Mouse (Mus musculus) layer of hippocampus, postnatal 36 days (tissue): ENCODE results near the gene Snai3. TPM values are rescaled to one million over a fixed set of nuclear protein-coding genes. Genes with fewer than 3 reads are reported as not detected.

ENCODE experiments used
- DNase-seq, 2 experiments: peaks; one replicate each; pipeline ENCODE4 v3.0.0; 2022
- total RNA-seq, 2 experiments: library from RNA; stranded (reverse); gene quantifications; 2 replicates each; pipeline ENCODE4 v1.2.3; 2021

The Snai3 gene
- total RNA-seq, 2 experiments from 2014 or later, result not detected

DNA sequence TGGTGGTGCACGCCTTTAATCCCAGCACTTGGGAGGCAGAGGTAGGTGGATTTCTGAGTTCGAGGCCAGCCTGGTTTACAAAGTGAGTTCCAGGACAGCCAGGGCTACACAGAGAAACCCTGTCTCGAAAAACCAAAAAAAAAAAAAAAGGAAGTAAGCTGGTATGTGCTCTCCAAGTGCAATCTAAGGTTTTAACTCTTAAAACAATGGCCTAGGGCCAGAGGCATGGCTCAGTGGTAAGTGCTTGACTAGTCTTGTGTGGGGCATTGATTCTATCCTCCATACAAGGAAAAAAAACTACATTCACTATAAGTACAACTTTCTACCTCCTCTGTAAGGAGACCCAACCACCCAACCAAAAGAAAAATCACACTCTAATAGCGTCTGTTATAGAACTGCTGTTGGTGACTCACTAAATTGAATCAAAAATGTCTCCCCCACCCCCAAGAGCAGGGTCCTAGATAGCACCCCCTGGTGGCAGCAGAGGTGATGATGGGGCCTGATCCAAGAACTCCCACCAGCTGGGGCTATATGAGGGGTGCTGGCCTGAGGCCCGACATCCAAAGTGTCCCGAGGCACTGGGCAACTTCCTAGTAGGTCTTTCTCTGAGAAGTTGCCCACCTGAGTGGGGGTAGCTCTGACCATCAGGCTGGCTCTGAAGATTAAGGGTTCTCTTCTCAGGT, 1.2 kb downstream of the Snai3 start:
- DNase-seq, result no peak

DNA sequence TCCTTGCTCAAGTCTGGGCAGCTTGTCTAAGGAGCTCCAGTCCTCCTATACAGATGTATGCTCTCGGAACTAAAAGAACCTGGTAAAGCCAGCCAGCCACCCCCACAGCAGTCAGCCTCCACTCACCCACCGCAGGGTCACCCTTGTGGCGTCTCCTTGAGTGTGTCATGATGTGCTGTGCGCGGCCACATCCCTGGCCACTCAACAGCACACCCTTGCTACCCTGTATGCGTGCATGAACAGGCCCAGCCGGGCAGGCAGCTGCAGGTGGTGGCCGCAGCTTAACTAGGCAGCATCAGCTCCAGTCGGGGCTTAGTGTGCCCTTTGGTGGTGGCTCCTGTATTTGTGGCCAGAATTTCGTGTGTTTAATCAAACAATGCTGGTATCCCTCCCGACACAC, 3.4 kb downstream of the Snai3 start:
- DNase-seq, result no peak

DNA sequence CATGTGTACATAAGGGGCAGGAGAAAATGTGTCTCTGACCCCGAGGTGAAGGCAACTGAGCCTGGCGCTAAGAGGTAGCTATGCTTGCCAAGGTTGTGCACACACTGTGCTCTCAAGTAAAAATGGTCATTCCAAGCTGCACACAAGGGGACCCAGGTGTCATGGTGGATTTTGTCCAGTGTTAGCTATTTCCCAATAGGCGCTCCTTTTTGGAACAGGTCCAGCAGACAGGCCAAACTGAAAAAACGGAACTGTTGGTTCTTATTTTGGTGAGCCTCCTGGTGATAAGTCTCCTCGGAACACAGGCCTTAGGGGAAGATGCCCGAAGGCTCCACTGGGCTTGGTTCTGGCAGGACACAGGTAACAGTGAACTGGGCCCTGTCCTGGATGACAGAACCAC, 6.1 kb downstream of the Snai3 start:
- DNase-seq, result no peak

DNA sequence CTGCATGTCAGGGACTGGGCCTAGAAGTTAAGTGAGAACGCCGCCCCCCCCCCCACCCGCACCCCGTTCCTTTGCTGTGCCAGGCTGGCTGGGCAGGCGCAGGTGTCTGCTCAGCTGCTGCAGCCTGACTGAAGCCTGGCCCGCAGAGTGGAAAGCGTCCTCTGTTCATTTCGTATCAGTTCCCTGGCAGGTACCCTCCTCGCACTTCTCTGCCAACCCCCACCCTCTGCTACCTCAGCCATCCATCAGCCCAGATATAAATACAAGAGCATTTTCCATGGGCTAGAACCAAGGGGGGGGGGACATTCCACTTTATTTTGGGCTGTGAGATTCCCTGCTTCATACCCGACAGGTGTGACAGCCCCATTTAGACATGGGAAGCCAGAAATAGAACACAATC, 8.4 kb downstream of the Snai3 start:
- no peak for DNase-seq

DNA sequence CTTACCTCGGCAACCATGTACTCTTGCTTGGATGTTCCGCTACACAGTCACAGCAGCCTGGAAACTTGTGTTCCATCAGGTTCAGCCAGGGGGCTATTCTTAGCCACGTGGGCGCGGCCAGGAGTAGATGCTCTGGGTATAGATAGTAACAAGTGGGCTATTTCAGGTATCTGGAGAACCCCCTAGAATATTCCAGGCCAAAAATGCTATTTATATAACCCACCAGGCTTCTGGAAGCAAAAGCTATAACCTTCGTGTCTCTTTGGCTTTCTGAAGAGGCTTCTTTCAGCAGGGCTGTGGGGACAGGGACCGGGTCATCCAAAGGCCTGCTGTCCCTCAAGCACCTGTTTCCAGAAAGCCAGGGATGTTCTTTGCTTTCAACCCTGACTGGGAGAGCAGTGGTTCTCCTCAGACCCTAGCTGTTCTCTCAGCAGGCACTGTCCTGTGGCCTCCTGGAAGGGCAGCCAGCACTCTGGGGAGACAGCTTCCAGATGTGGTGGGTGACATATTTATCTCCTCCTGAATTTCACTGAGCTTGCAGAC, 9.3 kb downstream of the Snai3 start:
- no peak for DNase-seq

DNA sequence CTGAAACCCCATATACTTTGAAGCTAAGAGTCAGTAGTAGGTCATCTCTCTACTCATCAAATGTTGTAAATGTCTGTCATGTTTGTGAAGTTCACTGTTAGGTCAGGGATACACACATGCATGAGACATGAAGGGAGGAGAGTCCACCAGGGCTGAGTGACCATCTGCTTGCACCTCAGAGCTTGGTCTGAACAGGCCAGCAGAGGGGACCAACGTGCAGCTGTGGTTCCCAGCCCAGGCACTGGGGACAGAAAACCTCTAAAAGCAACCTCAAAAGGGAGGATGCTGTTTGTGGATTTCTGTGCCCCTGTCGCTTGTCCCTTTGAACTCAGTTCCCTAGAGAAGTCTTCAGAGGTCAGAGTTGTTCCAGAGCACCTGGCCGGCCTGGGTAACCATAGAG, 15.3 kb downstream of the Snai3 start:
- DNase-seq, result no peak

DNA sequence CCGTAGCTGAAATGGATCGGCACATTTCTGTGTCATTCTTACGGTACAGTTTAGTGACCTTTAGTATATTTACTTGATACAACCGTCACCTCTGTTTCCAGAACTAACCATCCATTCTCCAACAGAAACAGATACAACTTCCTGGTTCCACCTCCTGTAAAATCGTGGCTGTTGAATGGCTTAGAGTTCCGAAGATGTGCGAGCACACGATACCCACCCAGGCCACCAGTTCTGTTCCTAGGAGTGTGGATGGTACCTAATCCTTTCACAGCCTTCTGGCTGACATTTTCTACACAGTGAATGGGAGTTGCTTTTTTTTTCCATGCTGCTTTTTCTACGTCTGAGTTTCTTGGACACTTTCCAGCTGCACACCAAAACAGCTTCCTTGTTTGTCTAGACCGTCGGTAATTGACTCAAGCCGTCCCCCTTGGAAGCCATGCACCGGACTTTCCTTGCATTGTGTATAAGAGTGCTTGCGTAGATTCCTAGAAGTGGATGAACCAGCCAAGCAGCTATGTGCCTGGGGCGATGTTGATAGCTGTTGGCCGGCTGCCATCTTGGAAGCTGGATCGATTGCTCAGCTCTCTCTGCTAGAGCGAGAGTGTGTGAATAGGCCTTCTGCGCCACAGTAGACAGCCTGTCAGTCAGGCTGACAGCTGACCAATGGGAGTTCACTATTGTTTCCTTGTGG, 16.3 kb downstream of the Snai3 start:
- DNase-seq, result peak; percentile 84 to 85

DNA sequence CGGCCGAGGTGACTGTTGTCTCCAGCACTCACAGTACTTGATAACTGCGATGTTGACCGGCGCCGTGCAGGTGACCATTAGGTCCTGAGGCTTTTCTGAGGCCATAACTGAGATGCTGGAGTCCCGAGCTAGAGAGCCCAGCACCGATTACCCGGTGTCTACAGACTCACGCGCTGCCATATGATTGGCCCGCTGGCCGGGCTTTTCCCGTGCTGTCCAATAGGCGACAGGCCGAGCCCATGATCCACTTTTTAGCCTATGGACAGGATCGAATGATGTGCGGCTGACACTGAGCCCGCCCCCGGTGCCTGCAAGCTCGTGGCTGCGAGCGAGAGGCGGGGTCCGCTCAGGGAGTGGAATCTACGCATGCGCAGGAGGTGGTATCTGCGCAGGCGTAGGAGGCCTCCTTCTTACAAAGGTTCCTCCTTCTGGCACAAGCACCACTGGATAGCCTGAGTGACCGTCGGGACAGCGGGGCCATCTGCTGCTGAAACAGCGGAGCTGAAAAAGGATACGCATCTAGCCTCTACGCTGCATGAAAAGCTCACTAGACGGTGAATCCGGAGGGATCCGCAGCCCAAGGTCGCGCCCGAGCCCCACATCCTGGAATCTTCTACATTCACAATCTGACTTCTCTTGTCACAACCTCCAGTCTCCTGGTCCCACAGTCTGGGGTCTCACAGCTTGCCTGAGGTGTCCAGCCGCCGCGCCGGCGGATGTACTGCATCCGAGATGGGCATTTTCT, 17.1 kb downstream of the Snai3 start, which contains the start of gene Mvd:
TSS of gene Mvd (minus strand) at position 161 of the 745 bp plus-strand sequence.
- DNase-seq, result peak; percentile 98 to 99

DNA sequence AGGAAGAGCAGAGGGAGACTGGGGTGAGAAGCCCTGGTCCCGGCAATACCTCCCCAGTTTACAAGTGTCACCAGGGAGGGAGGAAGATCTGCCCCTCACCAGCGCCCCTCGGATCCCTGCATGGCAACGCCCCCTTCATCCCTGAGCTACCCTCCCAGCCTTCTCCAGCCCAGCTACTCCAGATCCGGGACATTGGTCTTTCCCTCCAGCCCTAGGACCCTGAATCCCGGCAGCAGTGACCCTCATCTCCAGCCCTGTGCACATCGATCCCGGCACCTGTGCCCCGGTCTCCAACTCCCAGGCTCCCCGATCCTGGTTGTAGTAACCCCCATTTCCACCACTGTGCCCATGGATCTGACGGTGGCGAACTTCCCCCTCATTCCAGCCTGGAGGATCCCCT, 17.8 kb downstream of the Snai3 start:
- no peak for DNase-seq

DNA sequence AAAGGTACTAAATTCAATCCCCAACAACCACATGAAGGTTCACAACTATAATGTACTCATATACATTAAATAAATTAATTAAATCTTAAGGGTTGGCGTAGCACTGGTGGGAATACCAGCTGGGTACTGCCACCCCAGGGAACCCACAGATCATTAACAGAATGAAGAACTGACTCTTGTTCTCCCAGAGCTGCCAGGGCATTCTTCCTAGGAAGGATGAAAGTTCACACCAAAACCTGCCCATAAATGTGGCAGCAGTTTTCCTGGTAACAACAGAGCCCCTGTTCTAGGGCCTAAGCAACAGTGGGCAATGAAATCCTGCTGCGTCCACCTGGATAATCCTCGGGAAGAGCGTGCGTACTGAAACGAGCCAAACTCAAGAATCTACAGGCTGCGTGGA, 18.2 kb downstream of the Snai3 start:
- DNase-seq, result no peak

DNA sequence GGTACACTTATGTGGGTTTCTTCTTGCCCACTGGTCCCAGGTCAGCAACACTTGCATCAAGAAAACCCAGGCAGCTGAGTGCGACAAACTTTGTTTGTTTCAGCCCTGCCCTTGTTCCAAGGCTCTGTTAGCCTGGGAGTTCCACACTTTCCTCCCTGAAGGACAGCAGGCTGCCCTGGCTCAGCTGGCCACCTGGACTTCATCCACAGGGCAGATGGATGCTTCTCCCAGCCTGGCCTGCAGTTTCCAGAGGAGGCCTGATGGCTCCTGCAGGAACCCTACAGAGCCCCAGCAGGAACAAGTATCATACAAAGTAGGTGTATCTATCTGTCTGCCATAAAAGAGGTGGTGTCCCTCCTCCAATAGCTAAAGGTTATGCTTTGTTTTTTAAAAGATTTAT, 19.2 kb downstream of the Snai3 start:
- DNase-seq, result no peak

DNA sequence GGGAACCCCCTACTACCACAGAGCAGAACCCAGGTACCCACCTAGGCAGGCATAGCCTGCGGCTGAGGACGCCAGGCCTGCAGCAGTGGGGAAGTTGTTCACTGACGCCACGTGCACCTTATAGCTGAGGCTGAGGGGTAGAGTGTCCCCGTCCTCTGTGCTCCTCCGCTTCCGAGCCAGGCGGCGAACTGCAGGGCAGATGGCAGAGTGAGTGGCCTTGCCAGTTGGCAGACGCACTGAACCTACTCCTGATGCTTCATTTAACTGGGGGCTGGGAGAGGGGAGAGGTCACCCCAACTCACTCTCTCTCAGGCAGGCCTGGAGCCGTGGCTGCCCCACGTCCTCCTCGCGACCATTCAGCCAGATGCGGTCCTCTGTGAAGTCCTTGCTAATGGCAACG, 21.2 kb downstream of the Snai3 start:
- DNase-seq, result no peak

DNA sequence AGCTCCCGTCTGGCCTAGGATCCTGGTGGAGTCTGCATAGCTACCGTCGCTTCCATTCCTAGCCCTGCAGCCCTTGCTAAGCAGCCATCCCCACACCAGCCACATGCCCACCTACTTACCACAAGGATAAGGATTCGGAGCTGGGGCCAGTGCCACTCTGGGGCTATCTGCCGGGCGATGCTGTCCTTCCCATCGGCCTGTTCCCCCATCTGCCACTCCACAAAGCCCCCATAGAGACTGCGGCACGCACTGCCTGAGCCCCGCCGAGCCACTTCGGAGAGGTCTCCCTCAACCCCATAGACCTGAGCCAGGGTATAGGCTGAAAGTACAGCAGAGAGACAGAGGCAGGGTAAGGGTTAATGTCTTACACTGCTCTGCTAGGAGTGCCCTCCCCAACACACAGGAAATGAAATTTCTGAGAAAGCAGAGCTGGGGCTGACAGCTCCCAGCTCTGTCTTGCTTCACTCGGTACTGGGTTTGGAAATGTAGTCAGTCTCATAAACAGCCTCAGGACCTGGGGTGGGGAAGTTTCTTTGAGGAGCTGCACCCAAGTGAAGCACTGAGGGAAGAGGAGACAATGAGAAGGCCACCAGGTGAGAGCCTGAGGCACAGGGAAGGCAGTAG, 22.7 kb downstream of the Snai3 start:
- no peak for DNase-seq

DNA sequence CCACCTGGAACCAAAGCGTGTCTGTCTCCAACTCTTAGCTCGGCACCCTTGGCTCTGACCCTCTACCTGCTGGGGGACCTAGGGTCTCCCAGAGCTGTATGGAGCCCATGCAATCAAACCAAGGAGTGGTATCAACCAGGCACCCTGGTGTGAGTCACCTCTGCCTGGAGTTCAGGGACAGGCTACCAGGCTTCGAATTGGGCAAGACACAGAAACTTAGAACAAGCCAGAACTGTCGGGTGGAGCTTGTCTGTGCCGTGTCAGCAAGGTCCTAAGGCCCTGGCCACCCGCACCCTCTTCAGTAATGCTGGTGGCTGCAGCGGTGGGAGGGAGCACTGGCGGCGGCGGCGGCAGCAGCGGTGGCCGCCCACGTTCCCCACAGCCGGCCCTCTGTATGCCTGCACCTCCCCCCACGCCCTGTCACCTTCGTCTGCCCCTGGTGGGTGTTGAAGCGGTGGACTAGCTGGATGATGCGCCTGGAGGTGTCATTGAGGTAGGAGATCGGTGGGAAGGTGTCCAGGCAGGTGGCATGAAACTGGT, 23.9 kb downstream of the Snai3 start:
- no peak for DNase-seq

DNA sequence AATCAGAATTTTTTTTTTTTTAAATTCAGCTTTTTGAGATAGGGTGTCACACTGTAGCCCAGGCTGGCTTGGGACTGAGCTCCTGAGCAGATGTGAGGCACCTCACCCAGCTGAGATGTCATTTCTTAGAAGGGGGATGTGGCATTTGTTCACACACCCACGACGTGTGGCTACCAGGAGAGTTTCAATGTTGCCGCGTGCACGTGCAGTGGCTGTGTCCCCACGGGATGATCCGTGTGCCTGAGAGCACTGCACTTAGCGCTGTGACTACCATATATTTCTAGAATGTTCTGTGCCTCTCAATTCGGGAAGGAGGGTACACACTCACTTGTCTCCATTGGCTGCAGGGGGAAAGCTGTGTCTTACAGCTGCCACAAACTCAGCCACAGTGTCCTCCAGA, 24.4 kb downstream of the Snai3 start:
- DNase-seq, result no peak

DNA sequence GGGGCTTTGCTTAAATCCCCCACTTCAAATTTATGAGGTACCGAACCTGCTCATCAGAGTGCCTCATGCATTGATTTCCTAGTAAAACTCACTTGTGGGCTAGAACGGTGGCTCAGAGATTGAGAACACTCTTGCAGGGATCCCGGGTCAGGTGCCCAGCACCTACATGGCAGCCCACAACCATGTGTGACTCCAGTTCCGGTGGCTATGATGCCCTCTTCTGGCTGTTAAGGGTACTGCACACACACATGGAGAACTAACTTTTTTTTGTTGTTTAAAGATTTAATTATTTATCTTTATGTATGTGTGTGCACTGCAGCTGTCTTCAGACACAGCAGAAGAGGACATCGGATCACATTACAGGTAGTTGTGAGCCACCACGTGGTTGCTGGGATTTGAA, 25.2 kb downstream of the Snai3 start:
- no peak for DNase-seq

DNA sequence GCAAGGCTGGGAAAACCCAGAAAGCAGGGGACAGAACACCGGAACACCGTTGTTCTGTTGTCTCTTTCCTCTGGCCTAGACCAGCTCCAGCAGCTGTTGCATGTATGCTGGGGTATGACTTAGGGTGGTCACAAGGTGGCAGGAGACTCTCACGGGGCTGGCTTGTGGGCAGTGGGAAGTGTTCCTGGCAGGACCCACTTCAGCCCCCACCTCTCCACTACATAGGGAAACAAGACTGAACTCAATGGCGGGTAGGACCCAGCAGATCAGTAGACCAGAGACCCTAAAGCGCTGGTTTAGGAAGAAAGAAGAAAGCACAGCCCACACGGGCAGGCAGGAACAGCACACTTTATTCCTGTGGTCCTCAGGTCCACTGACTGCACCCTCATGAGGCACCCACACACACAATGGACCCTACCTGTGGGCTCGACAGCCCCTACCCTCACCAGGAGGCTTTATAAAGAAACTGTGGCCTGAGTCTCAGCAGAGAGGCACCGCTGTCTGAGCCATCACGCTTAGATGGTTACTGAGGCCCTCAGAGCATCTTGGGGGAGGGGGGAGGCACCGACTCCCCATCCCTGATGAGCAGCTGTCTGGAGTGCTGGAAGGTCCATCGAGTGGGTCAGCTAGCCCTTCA, 27.1 kb downstream of the Snai3 start:
- no peak for DNase-seq

DNA sequence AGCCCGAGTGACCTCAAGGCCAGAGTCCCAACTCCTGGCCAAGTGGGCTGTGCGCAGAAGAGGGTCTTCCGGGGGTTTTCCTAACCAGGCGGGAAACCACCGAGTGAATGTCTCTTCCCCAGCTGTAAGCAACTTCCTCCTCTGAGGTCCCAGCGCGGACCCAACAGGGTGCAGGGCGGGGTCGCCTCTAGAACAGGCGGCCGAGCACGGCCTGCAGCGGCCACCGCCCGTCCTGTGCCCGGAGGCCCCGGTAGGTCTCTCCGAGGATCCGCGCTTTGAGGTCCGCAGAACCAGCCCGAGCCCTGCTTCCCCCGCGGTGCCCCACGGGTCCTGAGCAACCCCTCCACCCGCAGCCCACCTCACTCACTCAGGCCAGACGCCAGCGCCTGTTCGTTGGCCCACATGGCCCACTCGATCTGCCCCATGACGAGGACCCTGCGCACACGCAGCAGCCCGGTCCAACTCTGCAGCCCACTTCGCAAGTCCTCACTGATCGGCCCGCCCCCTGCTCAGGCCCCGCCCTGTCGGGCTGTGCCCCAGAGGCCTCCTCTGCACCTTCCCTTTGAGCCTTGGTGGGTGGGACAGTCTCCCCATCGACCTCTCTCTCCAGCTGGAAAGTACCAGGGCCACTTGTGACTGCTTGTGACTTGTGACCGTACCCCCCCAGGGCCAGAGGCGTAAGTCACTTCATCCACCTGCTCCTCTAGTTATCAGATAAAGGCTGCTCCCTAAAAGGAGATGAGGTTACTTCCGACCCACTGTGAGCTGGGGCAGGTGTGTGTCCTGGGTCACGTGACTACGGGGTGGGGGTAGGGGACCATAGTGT, 27.9 kb downstream of the Snai3 start, which contains the start of gene Cyba:
TSS of gene Cyba (minus strand) at position 488 of the 826 bp plus-strand sequence.
- DNase-seq, result peak in 1 of 2 experiments; percentile 14

DNA sequence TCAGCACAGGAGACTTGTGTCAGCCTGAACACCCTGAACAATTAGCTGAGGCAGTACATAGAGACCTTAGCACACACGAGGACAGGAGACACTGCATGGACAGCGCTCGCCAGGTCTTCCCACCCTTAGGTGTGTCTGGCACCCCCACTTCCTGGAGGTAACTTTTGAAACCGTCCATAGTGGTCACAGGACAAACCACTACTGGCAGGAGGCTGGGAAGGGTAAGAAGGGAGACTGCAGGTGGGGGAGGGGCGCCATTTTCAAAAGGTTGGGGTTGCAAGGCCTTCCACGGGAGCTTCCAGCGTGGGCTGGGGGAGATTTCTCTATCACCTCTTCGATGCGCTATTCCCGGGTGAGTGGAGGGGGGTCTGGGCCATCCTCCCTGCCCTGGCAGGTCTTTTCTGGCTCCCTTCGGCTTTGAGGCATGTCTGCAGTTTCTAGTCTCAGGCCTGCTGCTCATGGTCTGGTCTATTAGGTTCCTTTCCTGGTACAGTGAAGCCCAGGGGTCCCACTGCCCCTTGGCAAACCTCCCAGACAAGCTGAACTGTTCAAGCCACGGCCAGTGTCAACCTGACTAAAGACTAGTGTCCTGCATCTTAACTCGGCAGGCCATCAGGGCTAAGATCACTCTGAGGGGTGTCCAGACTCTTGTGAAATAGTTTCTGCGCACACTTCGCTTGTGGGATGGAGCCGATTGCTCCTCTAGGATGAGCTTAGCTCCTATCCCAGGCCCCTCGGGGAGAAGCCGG, 28.7 kb downstream of the Snai3 start:
- DNase-seq, result no peak

DNA sequence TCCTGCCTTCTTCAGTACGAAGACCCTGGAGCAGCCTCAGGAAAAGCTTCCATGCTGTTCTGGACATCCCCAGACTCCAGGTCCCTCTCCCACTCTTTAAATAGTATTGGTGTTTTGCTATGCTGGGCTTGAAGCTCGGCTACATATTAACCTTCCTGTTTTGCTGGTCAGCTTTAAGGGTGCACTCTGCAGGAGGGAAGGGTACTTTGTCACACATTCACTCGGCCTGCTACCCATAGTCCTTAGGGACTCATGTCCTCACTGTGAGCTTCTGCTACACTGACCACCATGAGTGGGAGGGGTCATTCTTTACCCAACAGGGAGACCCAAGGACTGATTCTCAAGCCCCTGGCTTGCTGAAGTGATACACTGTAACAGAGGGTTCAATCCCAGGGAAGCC, 29.9 kb downstream of the Snai3 start:
- DNase-seq, result no peak
